Mouse (Mus musculus) gastrocnemius, postnatal 4 days (tissue): ENCODE measurements around the gene Gm7982. TPM values are rescaled to one million over a fixed set of nuclear protein-coding genes. Genes with fewer than 3 reads are reported as not detected.
"Not testable (repeated sequence)": the region's sequence is repeated elsewhere in the genome, so short reads cannot be mapped to it uniquely, and the experiment has no call there.

ENCODE experiments used
- DNase-seq, 2 experiments: peaks; one replicate each; pipeline ENCODE4 v3.0.0; 2021 to 2022; ENCODE audit warnings: low spot score in 2 of 2, mixed read lengths in 2 of 2
- long read RNA-seq, 2 experiments: library from polyadenylated mRNA; stranded (forward); transcript quantifications; one replicate each; pipeline ENCODE4 v2.0.0; 2021
- total RNA-seq, 2 experiments: library from RNA; stranded (reverse); gene quantifications; 2 replicates each; pipeline ENCODE4 v1.2.3; 2021

Gene Gm7982
- not detected for total RNA-seq
- long read RNA-seq, experiment 1, result 0 reads
- long read RNA-seq, experiment 2, result 0 reads

GRCm38 (mm10) chr5:95741714-95742113, at the start of gene Gm7982:
Gm7982 (plus strand) TSS chr5:95742014.
- DNase-seq, result not testable (repeated sequence)

- DNase-seq, result not testable (repeated sequence)
Observed at GRCm38 (mm10) chr5:95736073-95736472, 5.7 kb upstream of the Gm7982 start, which contains the start of gene Gm7978. Gm7978 (minus strand) TSS chr5:95736173.

GRCm38 (mm10) chr5:95775690-95776089, 33.9 kb downstream of the Gm7982 start, which contains the start of gene E330014E10Rik:
E330014E10Rik (plus strand) TSS chr5:95775990.
- not testable (repeated sequence) for DNase-seq

Other genes starting within 250 kb of the Gm7982 start
- not detected for gene Gm3286, start 231.3 kb upstream of the Gm7982 start, total RNA-seq
- gene Gm7971, start 147.1 kb upstream of the Gm7982 start, total RNA-seq, result not detected
- gene Gm7978, start 5.8 kb upstream of the Gm7982 start, total RNA-seq, result not detected
- gene E330014E10Rik, start 34.0 kb downstream of the Gm7982 start, total RNA-seq, result not detected
- gene Cxcl13, start 214.9 kb downstream of the Gm7982 start, total RNA-seq, result not detected